Mouse (Mus musculus): ENCODE data around the gene Hmgb1. TPM values are rescaled to one million over a fixed set of nuclear protein-coding genes. Genes with fewer than 3 reads are reported as not detected.

Gene Hmgb1
- total and polyA plus RNA-seq, 3 experiments: 227 to 899 (median 288) TPM

GRCm38 (mm10) chr5:149014600-149015268 is 169.6 kb downstream of the Hmgb1 start:
- Histone ChIP-seq H3K4me1 (ENCODE audit: control insufficient read depth in 1 of 2, insufficient read depth in 2 of 2) (peaks cover 10 to 44% of the 10 kb centered on the region in 2 experiments), H3K4me2 (ENCODE audit: insufficient read depth, low read depth, poor library complexity, severe bottlenecking) (peak overlapping the region; percentile 96), H3K9me3 (replicated peaks; ENCODE audit: low read length) (peaks cover 8% of the 10 kb centered on the region), H3K4me3 (replicated peaks in 1 of 3; ENCODE audit: low read depth in 2 of 3, low read length in 2 of 3, poor library complexity in 1 of 3) (peak overlapping the region; percentile 58 to 76 (median 66)), H3K27ac (ENCODE audit: insufficient read depth, low read depth) (peak overlapping the region; percentile 76; the same call in 1 of the 2 replicates), H3K79me2 (replicated peaks; ENCODE audit: control insufficient read depth, extremely low read depth, insufficient read depth, poor library complexity, severe bottlenecking) (no peaks in the 10 kb centered on the region), H3K36me3 (replicated peaks in 1 of 2; ENCODE audit: control insufficient read depth in 1 of 2, insufficient read depth in 1 of 2, low read length in 1 of 2) (peaks cover 0 to 2% of the 10 kb centered on the region in 2 experiments), H3K27me3 (replicated peaks) (no peaks in the 10 kb centered on the region), H3K9ac (ENCODE audit: insufficient read depth, low read depth) (peak overlapping the region; percentile 85)
- TF ChIP-seq CHD1 (IDR thresholded peaks at IDR 0.05; ENCODE audit: low read depth, low read length) (peak; percentile 92), ETS1 (conservative IDR thresholded peaks at IDR 0.05; ENCODE audit: low read depth, low read length) (no peak), MAX (IDR thresholded peaks at IDR 0.05; ENCODE audit: low read length) (peak; percentile 54; the same call in 1 of the 2 replicates), SIN3A (IDR thresholded peaks at IDR 0.05; ENCODE audit: low read length) (0 out of 2 replicates have a peak, but pooled peaks have one; percentile 58), BHLHE40 (IDR thresholded peaks at IDR 0.05; ENCODE audit: low read depth, low read length) (peak; percentile 54; the same call in 1 of the 2 replicates), MXI1 (IDR thresholded peaks at IDR 0.05; ENCODE audit: low read depth, low read length) (peak; percentile 70), MEF2A (IDR thresholded peaks at IDR 0.05; ENCODE audit: borderline replicate concordance, low read depth, low read length) (peak; percentile 22; the same call in 1 of the 2 replicates), TCF12 (IDR thresholded peaks at IDR 0.05; ENCODE audit: low read depth, low read length) (peak; percentile 36; the same call in 1 of the 2 replicates), MYC (IDR thresholded peaks at IDR 0.05; ENCODE audit: low read depth, low read length) (peak; percentile 49; the same call in 1 of the 2 replicates), JUN (IDR thresholded peaks at IDR 0.05; ENCODE audit: insufficient read depth, low read depth, low read length) (no peak), EP300 (IDR thresholded peaks at IDR 0.05; ENCODE audit: low read length) (no peak), MAZ (IDR thresholded peaks at IDR 0.05; ENCODE audit: low read depth, low read length) (0 out of 2 replicates have a peak, but pooled peaks have one; percentile 41)
- peak; percentile 39 for DNase-seq (ENCODE audit: extremely low read depth)
- in situ Hi-C loops (cut with MboI; ENCODE audit: low pct_ligation_motif_present, low pct_unique_long_range_greater_than_20kb, low sequenced_read_pairs) (no loop called here), dilution Hi-C loops (cut with MboI; ENCODE audit: extremely low pct_ligation_motif_present, extremely low pct_unique_long_range_greater_than_20kb, low sequenced_read_pairs) (no loop called here)

GRCm38 (mm10) chr5:149013817-149014508 is 170.3 kb downstream of the Hmgb1 start:
- Histone ChIP-seq H3K4me3 (replicated peaks in 1 of 3; ENCODE audit: low read depth in 2 of 3, low read length in 2 of 3, poor library complexity in 1 of 3) (peak overlapping the region; percentile 58 to 76 (median 66)), H3K36me3 (replicated peaks in 1 of 2; ENCODE audit: control insufficient read depth in 1 of 2, insufficient read depth in 1 of 2, low read length in 1 of 2) (peaks cover 0 to 2% of the 10 kb centered on the region in 2 experiments), H3K27me3 (replicated peaks) (no peaks in the 10 kb centered on the region), H3K27ac (ENCODE audit: insufficient read depth, low read depth) (peak overlapping the region; percentile 76; the same call in 1 of the 2 replicates), H3K4me1 (ENCODE audit: control insufficient read depth in 1 of 2, insufficient read depth in 2 of 2) (peaks cover 10 to 44% of the 10 kb centered on the region in 2 experiments), H3K79me2 (replicated peaks; ENCODE audit: control insufficient read depth, extremely low read depth, insufficient read depth, poor library complexity, severe bottlenecking) (no peaks in the 10 kb centered on the region), H3K9ac (ENCODE audit: insufficient read depth, low read depth) (peak overlapping the region; percentile 85; the same call in 1 of the 2 replicates), H3K4me2 (ENCODE audit: insufficient read depth, low read depth, poor library complexity, severe bottlenecking) (peak overlapping the region; percentile 96), H3K9me3 (replicated peaks; ENCODE audit: low read length) (peaks cover 8% of the 10 kb centered on the region)
- dilution Hi-C loops (cut with MboI; ENCODE audit: extremely low pct_ligation_motif_present, extremely low pct_unique_long_range_greater_than_20kb, low sequenced_read_pairs) (no loop called here), in situ Hi-C loops (cut with MboI; ENCODE audit: low pct_ligation_motif_present, low pct_unique_long_range_greater_than_20kb, low sequenced_read_pairs) (no loop called here)
- DNase-seq (ENCODE audit: extremely low read depth): peak; percentile 46
- TF ChIP-seq TCF12 (IDR thresholded peaks at IDR 0.05; ENCODE audit: low read depth, low read length) (peak; percentile 28; the same call in 1 of the 2 replicates), RAD21 (IDR thresholded peaks at IDR 0.05; ENCODE audit: low read depth, low read length) (no peak), TBP (conservative IDR thresholded peaks at IDR 0.05; ENCODE audit: low read depth, low read length) (0 out of 2 replicates have a peak, but pooled peaks have one; percentile 21), NRF1 (IDR thresholded peaks at IDR 0.05; ENCODE audit: low read depth, low read length) (no peak), CTCF (conservative IDR thresholded peaks at IDR 0.05 in 1 of 2, IDR thresholded peaks at IDR 0.05 in 1 of 2; ENCODE audit: low read depth in 2 of 2, low read length in 2 of 2) (no peak), E2F4 (IDR thresholded peaks at IDR 0.05; ENCODE audit: insufficient replicate concordance, low read depth, low read length) (no peak), ELF1 (IDR thresholded peaks at IDR 0.05; ENCODE audit: low read depth, low read length) (0 out of 2 replicates have a peak, but pooled peaks have one; percentile 2), EP300 (IDR thresholded peaks at IDR 0.05; ENCODE audit: low read length) (no peak), GABPA (IDR thresholded peaks at IDR 0.05; ENCODE audit: insufficient replicate concordance, low read depth, low read length) (no peak), ZKSCAN1 (IDR thresholded peaks at IDR 0.05; ENCODE audit: borderline replicate concordance, low read depth, low read length) (no peak), USF2 (conservative IDR thresholded peaks at IDR 0.05; ENCODE audit: low read depth, low read length) (no peak), KAT2A (IDR thresholded peaks at IDR 0.05; ENCODE audit: insufficient replicate concordance, low read length) (no peak)

Measured in CH12.LX (cell line).